ENCODE assay signal across 8 mouse cellular contexts in the genomic region with DNA sequence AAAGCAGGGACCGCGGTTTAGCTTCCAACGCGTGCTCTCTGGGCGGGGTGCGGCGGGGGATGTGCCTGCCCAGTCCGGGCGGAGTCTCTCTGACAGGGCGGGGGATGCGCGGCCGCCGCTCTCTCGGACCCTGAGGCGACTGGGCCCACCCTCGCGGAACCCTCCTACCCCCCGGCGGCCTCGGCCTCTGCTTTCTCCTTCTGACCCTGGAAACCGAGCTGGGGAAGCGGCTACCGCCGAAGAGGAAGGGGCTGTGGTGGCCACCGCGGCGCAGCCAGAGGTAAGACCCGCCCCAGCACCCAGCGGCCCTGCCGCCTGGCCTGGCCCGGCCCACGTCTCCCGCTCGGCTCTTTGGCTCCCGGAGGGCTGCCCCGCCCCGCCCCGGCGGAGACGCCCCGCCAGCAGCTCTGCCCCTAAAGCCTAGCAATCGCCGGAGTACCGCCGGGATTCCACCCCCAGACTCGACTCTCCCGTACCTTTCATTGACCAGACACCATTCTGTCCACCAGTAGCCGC. TPM values are rescaled to one million over a fixed set of nuclear protein-coding genes. Genes with fewer than 3 reads are reported as not detected.
DNase-seq lines count a peak whose midpoint lies in the region; ATAC-seq and TF ChIP-seq lines count a peak whose summit lies in the region.

No protein-coding gene starts in this region.

- H3K4me3 ChIP-seq in cerebellum, adult 2 months (replicated peaks; ENCODE audit: insufficient read depth, low read depth, low read length), result peak overlapping the region; percentile 94
- peak overlapping the region; percentile 92 for H3K4me3 ChIP-seq in intestine, postnatal 0 days (ENCODE audit: low read depth, low read length)
- peak overlapping the region; percentile 77 for H3K4me3 ChIP-seq in limb, embryonic 15.5 days
- peak overlapping the region; percentile 95 for H3K4me3 ChIP-seq in midbrain, embryonic 16.5 days (ENCODE audit: low read depth, low read length)
- H3K4me3 ChIP-seq in stomach, embryonic 15.5 days (replicated peaks), result peak overlapping the region; percentile 93

- H3K27me3 ChIP-seq in cerebellum, adult 2 months (ENCODE audit: control insufficient read depth, insufficient read depth, low read length), result no peaks in the 10 kb centered on the region
- no peaks in the 10 kb centered on the region for H3K27me3 ChIP-seq in intestine, postnatal 0 days (replicated peaks; ENCODE audit: control insufficient read depth, insufficient read depth, low read length)
- H3K27me3 ChIP-seq in limb, embryonic 15.5 days, result no peaks in the 10 kb centered on the region
- H3K27me3 ChIP-seq in midbrain, embryonic 16.5 days (ENCODE audit: control insufficient read depth, insufficient read depth, low read depth, low read length), result no peaks in the 10 kb centered on the region
- H3K27me3 ChIP-seq in stomach, embryonic 15.5 days (replicated peaks), result no peaks in the 10 kb centered on the region

- TF ChIP-seq POLR2A in cerebellum, adult 2 months (IDR thresholded peaks at IDR 0.05; ENCODE audit: borderline replicate concordance, insufficient read depth, low read length), result 0 out of 2 replicates have a peak, but pooled peaks have one; percentile 28

- H3K27ac ChIP-seq in cerebellum, adult 2 months (ENCODE audit: insufficient read depth, low read length), result peak overlapping the region; percentile 92
- peak overlapping the region; percentile 85 for H3K27ac ChIP-seq in intestine, postnatal 0 days (ENCODE audit: low read depth, low read length)
- peak overlapping the region; percentile 96 for H3K27ac ChIP-seq in limb, embryonic 15.5 days
- H3K27ac ChIP-seq in midbrain, embryonic 16.5 days (ENCODE audit: low read length), result peak overlapping the region; percentile 93
- H3K27ac ChIP-seq in stomach, embryonic 15.5 days, result peak overlapping the region; percentile 96

- peak overlapping the region; percentile 85 for H3K4me2 ChIP-seq in intestine, postnatal 0 days (replicated peaks; ENCODE audit: low read depth)
- peak overlapping the region; percentile 58 for H3K4me2 ChIP-seq in limb, embryonic 15.5 days
- peak overlapping the region; percentile 90 for H3K4me2 ChIP-seq in midbrain, embryonic 16.5 days (ENCODE audit: low read length)
- H3K4me2 ChIP-seq in stomach, embryonic 15.5 days, result peak overlapping the region; percentile 82

- TF ChIP-seq CTCF in cerebellum, adult 2 months (IDR thresholded peaks at IDR 0.05; ENCODE audit: borderline replicate concordance, insufficient read depth, low read depth, low read length), result no peak
- no peak for TF ChIP-seq CTCF in intestine, postnatal 0 days (IDR thresholded peaks at IDR 0.05; ENCODE audit: low read depth)

- WGBS in cerebellum, adult 2 months, result 1% methylated on average over 48 of the region's 49 CpGs
- WGBS in intestine, postnatal 0 days, result under 1% methylated on average over 36 of the region's 49 CpGs
- under 1% methylated on average over 41 of the region's 49 CpGs for WGBS in limb, embryonic 15.5 days
- WGBS in midbrain, embryonic 16.5 days, result under 1% methylated on average over 38 of the region's 49 CpGs
- WGBS in stomach, embryonic 15.5 days, result under 1% methylated on average over 44 of the region's 49 CpGs

- no peaks in the 10 kb centered on the region; the same call in 1 of the 2 replicates for H3K36me3 ChIP-seq in intestine, postnatal 0 days (ENCODE audit: control insufficient read depth, insufficient read depth)
- H3K36me3 ChIP-seq in limb, embryonic 15.5 days, result no peaks in the 10 kb centered on the region
- no peaks in the 10 kb centered on the region for H3K36me3 ChIP-seq in midbrain, embryonic 16.5 days (ENCODE audit: control insufficient read depth, insufficient read depth, low read length)
- no peaks in the 10 kb centered on the region for H3K36me3 ChIP-seq in stomach, embryonic 15.5 days

- DNase-seq in cerebellum, adult 2 months, result peak in 1 of 2 experiments; percentile 80
- DNase-seq in cerebellum, adult 9-10 months, result no peak
- DNase-seq in embryo, embryonic 11 days, result peak; percentile 84
- peak; percentile 99 for DNase-seq in heart, adult 11 months

- H3K4me1 ChIP-seq in cerebellum, adult 2 months (ENCODE audit: control insufficient read depth, insufficient read depth, low read length), result no peaks in the 10 kb centered on the region; the same call in 1 of the 2 replicates
- H3K4me1 ChIP-seq in intestine, postnatal 0 days (replicated peaks; ENCODE audit: control insufficient read depth, insufficient read depth, low read length), result 0 out of 2 replicates have a peak, but pooled peaks cover 3% of the 10 kb centered on the region
- peaks cover 11% of the 10 kb centered on the region; the same call in 1 of the 2 replicates for H3K4me1 ChIP-seq in limb, embryonic 15.5 days
- peaks cover 16% of the 10 kb centered on the region for H3K4me1 ChIP-seq in midbrain, embryonic 16.5 days (ENCODE audit: control insufficient read depth, insufficient read depth, low read length)
- 0 out of 2 replicates have a peak, but pooled peaks cover 9% of the 10 kb centered on the region for H3K4me1 ChIP-seq in stomach, embryonic 15.5 days

- peak overlapping the region; percentile 80 for H3K9ac ChIP-seq in intestine, postnatal 0 days (ENCODE audit: low read depth, low read length)
- H3K9ac ChIP-seq in limb, embryonic 15.5 days, result peak overlapping the region; percentile 66
- peak overlapping the region; percentile 99 for H3K9ac ChIP-seq in midbrain, embryonic 16.5 days (ENCODE audit: low read depth, low read length)
- H3K9ac ChIP-seq in stomach, embryonic 15.5 days, result peak overlapping the region; percentile 59

- no peaks in the 10 kb centered on the region for H3K9me3 ChIP-seq in intestine, postnatal 0 days (ENCODE audit: control insufficient read depth)
- no peaks in the 10 kb centered on the region for H3K9me3 ChIP-seq in limb, embryonic 15.5 days
- H3K9me3 ChIP-seq in midbrain, embryonic 16.5 days (replicated peaks; ENCODE audit: control insufficient read depth, low read length, poor library complexity, severe bottlenecking), result no peaks in the 10 kb centered on the region
- H3K9me3 ChIP-seq in stomach, embryonic 15.5 days, result no peaks in the 10 kb centered on the region

- peak; percentile 96 for ATAC-seq in intestine, postnatal 0 days
- ATAC-seq in limb, embryonic 15.5 days (ENCODE audit: insufficient number of reproducible peaks, low FRiP score, low TSS enrichment, low read depth), result peak; percentile 94
- peak; percentile 91 for ATAC-seq in midbrain, embryonic 16.5 days
- ATAC-seq in stomach, embryonic 15.5 days (ENCODE audit: insufficient read depth, low FRiP score, low read depth), result peak; percentile 95

RNA-seq across cellular contexts. Expression of a gene that starts 0.4 kb away (rescaled TPM):
- polyA plus RNA-seq in cerebellum, adult 2 months (2012; rRNA removed), result 21.0 and 21.2 TPM in 2 replicates
- 12.2 and 14.4 TPM in 2 replicates for polyA plus RNA-seq in intestine, postnatal 0 days (2015; fragmentation: Nextera tagmentation; extraction: Ambion mirVana)
- 12.8 and 15.9 TPM in 2 replicates for polyA plus RNA-seq in limb, embryonic 15.5 days (2015; fragmentation: Nextera tagmentation; extraction: Ambion mirVana)
- polyA plus RNA-seq in midbrain, embryonic 16.5 days (2015; fragmentation: Nextera tagmentation; extraction: Ambion mirVana), result 26.8 and 30.3 TPM in 2 replicates
- 14.1 and 14.7 TPM in 2 replicates for polyA plus RNA-seq in stomach, embryonic 15.5 days (2015; fragmentation: Nextera tagmentation; extraction: Ambion mirVana)

RNA-seq across cellular contexts. Expression of a gene that starts 0.6 kb away (rescaled TPM):
- polyA plus RNA-seq in cerebellum, adult 2 months (2012; rRNA removed), result 6.1 TPM in 2 replicates
- polyA plus RNA-seq in intestine, postnatal 0 days (2015; fragmentation: Nextera tagmentation; extraction: Ambion mirVana), result 3.8 and 4.1 TPM in 2 replicates
- 9.2 and 9.9 TPM in 2 replicates for polyA plus RNA-seq in limb, embryonic 15.5 days (2015; fragmentation: Nextera tagmentation; extraction: Ambion mirVana)
- 12.0 and 12.6 TPM in 2 replicates for polyA plus RNA-seq in midbrain, embryonic 16.5 days (2015; fragmentation: Nextera tagmentation; extraction: Ambion mirVana)
- polyA plus RNA-seq in stomach, embryonic 15.5 days (2015; fragmentation: Nextera tagmentation; extraction: Ambion mirVana), result 10.0 and 10.5 TPM in 2 replicates
